Mouse (Mus musculus) hematopoietic stem cell, adult 5-6 weeks (primary cell): ENCODE results near the gene Rtn2. TPM values are rescaled to one million over a fixed set of nuclear protein-coding genes. Genes with fewer than 3 reads are reported as not detected.

ENCODE experiments used
- total RNA-seq: library from RNA; stranded (forward); fragments of 172-1452, 232-1000 nt; gene quantifications from 2 replicates; pipeline ENCODE4 v1.2.3, GENCODE M21; 2017

The Rtn2 gene
- total RNA-seq, 1 experiment from 2014 or later, result not detected

Other genes with a start within 250 kb of the Rtn2 start
- not detected in 2 replicates for gene Rsph6a, start 227.9 kb upstream of the Rtn2 start, total RNA-seq
- gene Dmwd, start 206.4 kb upstream of the Rtn2 start, total RNA-seq, result 13.5 TPM in 2 replicates
- 3.6 TPM in 1 of 2 replicates, not detected in the other for gene Dmpk, start 198.8 kb upstream of the Rtn2 start, total RNA-seq
- 7.9 and 9.3 TPM in 2 replicates for gene Six5, start 188.0 kb upstream of the Rtn2 start, total RNA-seq
- gene Gm4969, start 164.3 kb upstream of the Rtn2 start, total RNA-seq, result 0.50 and 1.1 TPM in 2 replicates
- gene Fbxo46, start 162.8 kb upstream of the Rtn2 start, total RNA-seq, result 7.8 and 8.3 TPM in 2 replicates
- gene Qpctl, start 133.3 kb upstream of the Rtn2 start, total RNA-seq, result 3.5 and 4.8 TPM in 2 replicates
- 55.1 and 97.6 TPM in 2 replicates for gene Snrpd2, start 132.9 kb upstream of the Rtn2 start, total RNA-seq
- not detected in 2 replicates for gene Gipr, start 116.5 kb upstream of the Rtn2 start, total RNA-seq
- gene Eml2, start 106.2 kb upstream of the Rtn2 start, total RNA-seq, result 20.0 and 23.6 TPM in 2 replicates
- 0.74 and 1.4 TPM in 2 replicates for gene Gpr4, start 70.1 kb upstream of the Rtn2 start, total RNA-seq
- 19.9 and 26.8 TPM in 2 replicates for gene Opa3, start 54.3 kb upstream of the Rtn2 start, total RNA-seq
- gene Vasp, start 10.8 kb upstream of the Rtn2 start, total RNA-seq, result 99.8 and 117 TPM in 2 replicates
- gene Ppm1n, start 2.6 kb upstream of the Rtn2 start, total RNA-seq, result 0.25 TPM in 1 of 2 replicates, not detected in the other
- 190 and 280 TPM in 2 replicates for gene Fosb, start 27.4 kb downstream of the Rtn2 start, total RNA-seq
- gene Ercc1, start 62.2 kb downstream of the Rtn2 start, total RNA-seq, result 20.0 and 28.0 TPM in 2 replicates
- 20.9 and 23.6 TPM in 2 replicates for gene Cd3eap, start 76.9 kb downstream of the Rtn2 start, total RNA-seq
- gene Ppp1r13l, start 77.1 kb downstream of the Rtn2 start, total RNA-seq, result 0.25 and 0.60 TPM in 2 replicates
- gene Ercc2, start 99.4 kb downstream of the Rtn2 start, total RNA-seq, result 32.3 and 42.5 TPM in 2 replicates
- gene Klc3, start 121.5 kb downstream of the Rtn2 start, total RNA-seq, result 1.5 and 2.6 TPM in 2 replicates
- 0.25 and 0.31 TPM in 2 replicates for gene Ckm, start 122.2 kb downstream of the Rtn2 start, total RNA-seq
- 6.4 and 11.8 TPM in 2 replicates for gene Mark4, start 176.2 kb downstream of the Rtn2 start, total RNA-seq
- gene Exoc3l2, start 180.7 kb downstream of the Rtn2 start, total RNA-seq, result 2.2 and 3.8 TPM in 2 replicates
- gene Bloc1s3, start 225.7 kb downstream of the Rtn2 start, total RNA-seq, result 1.4 and 2.1 TPM in 2 replicates
- 24.2 and 30.8 TPM in 2 replicates for gene Trappc6a, start 225.8 kb downstream of the Rtn2 start, total RNA-seq
- 0.44 TPM in 1 of 2 replicates, not detected in the other for gene Nkpd1, start 235.2 kb downstream of the Rtn2 start, total RNA-seq